Mouse (Mus musculus): ENCODE measurements around the gene Ppp1cc.

DNA sequence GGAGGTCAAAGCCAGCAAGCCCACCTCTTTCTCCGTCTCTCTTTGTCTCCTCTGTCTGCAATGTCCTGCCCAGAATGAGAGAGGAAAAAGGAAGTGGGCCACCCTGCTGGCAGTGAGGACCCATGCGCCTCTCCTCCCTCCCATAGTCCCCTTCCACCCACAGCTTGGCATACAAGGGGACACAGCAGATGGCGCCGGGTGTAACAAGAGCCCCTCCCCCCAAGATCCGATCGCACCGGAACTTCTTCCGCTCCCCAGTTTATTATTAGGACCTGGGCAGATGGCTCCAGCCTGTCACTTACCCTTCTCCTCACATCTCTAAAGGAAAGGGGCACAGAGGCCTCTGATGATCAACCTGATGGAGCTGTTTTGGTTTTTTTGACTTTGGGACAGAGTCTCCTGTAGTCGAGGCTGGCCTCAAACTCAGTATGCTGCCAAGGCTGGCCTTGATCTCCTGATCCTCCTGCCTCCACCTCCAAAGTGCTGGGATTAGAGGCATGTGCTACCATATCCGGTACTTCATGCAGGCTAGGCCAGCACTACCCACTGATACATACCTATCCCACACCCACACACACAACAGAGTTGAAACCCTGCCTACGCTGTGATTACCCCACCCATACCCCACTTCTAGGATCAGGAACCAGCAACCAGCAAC is 27.6 kb upstream of the Ppp1cc start:
- TF ChIP-seq CTCF (IDR thresholded peaks at IDR 0.05; ENCODE audit: low read depth) (no peak), EP300 (IDR thresholded peaks at IDR 0.05; ENCODE audit: low read depth) (no peak)

All from heart, postnatal 0 days (tissue).